Mouse (Mus musculus) brain, embryonic 18.5 days (tissue): ENCODE data around the gene C8g.

Source experiments
- DNase-seq: peaks from one replicate; pipeline ENCODE4 v3.0.0-alpha.2; 2012; ENCODE audit warnings: low read depth, low spot score

C8g gene

GRCm38 (mm10) chr2:25467606-25468303 is 33.8 kb downstream of the C8g start:
- no peak for DNase-seq

- DNase-seq, result no peak
Measured at GRCm38 (mm10) chr2:25465816-25466635, 35.5 kb downstream of the C8g start.

GRCm38 (mm10) chr2:25465256-25465655 is 36.3 kb downstream of the C8g start:
- DNase-seq, result no peak

GRCm38 (mm10) chr2:25463630-25464029 is 37.9 kb downstream of the C8g start:
- DNase-seq, result no peak

GRCm38 (mm10) chr2:25461407-25461806 is 40.1 kb downstream of the C8g start:
- DNase-seq, result no peak

GRCm38 (mm10) chr2:25460551-25461309 is 40.8 kb downstream of the C8g start, which contains the start of gene Paxx:
Gene Paxx (minus strand): TSS chr2:25461094.
- DNase-seq, result peak; percentile 93

- no peak for DNase-seq
Measured at GRCm38 (mm10) chr2:25460135-25460534, 41.4 kb downstream of the C8g start.

- no peak for DNase-seq
Measured at GRCm38 (mm10) chr2:25458911-25459310, 42.6 kb downstream of the C8g start.

- DNase-seq, result no peak
Measured at GRCm38 (mm10) chr2:25457022-25457896, 44.3 kb downstream of the C8g start.

GRCm38 (mm10) chr2:25456205-25456953 is 45.1 kb downstream of the C8g start, which contains the start of gene Clic3:
Gene Clic3 (plus strand): TSS chr2:25456838.
- DNase-seq, result no peak

- no peak for DNase-seq
Measured at GRCm38 (mm10) chr2:25452951-25453350, 48.6 kb downstream of the C8g start.

- no peak for DNase-seq
Measured at GRCm38 (mm10) chr2:25450853-25451647, 50.5 kb downstream of the C8g start.
